Comparison of ENCODE assay signal across 35 mouse cellular contexts in genomic region chr6:87294904-87295303, GRCm38 (mm10). TPM values are rescaled to one million over a fixed set of nuclear protein-coding genes. Genes with fewer than 3 reads are reported as not detected.
DNase-seq lines count a peak whose midpoint lies in the region; ATAC-seq and TF ChIP-seq lines count a peak whose summit lies in the region.
"Had no signal": no experiment of that assay in that cellular context is flagged by ENCODE, and none has a peak within 500 bp of the region (broad histone marks: within the 10 kb centered on the region; RNA-seq: fewer than 3 reads in every experiment).

No protein-coding gene starts in this region.

- H3K27me3 ChIP-seq in intestine, embryonic 16.5 days (replicated peaks; ENCODE audit: control insufficient read depth, insufficient read depth, low read length): no peaks in the 10 kb centered on the region
- H3K27me3 ChIP-seq: heart, embryonic 12.5 days; hindbrain, embryonic 13.5 days; lung, embryonic 15.5 days; midbrain, embryonic 12.5 days; neural tube, embryonic 12.5 days; stomach, embryonic 15.5 days had no signal

- peak overlapping the region; percentile 16; the same call in 1 of the 2 replicates for H3K27ac ChIP-seq in gastrocnemius, adult 2 months
- H3K27ac ChIP-seq in intestine, embryonic 16.5 days (ENCODE audit: low read length): no peak overlapping the region
- H3K27ac ChIP-seq: hindbrain, embryonic 13.5 days; lung, embryonic 15.5 days; midbrain, embryonic 12.5 days; neural tube, embryonic 12.5 days; stomach, embryonic 15.5 days had no signal

- ATAC-seq in intestine, embryonic 16.5 days: peak; percentile 69; the same call in 1 of the 2 replicates
- ATAC-seq: forebrain, embryonic 14.5 days had no signal

- peaks cover 5% of the 10 kb centered on the region; the same call in 1 of the 2 replicates for H3K4me1 ChIP-seq in intestine, embryonic 16.5 days (ENCODE audit: control insufficient read depth, insufficient read depth, low read length)
- H3K4me1 ChIP-seq: heart, embryonic 12.5 days; midbrain, embryonic 12.5 days; neural tube, embryonic 12.5 days; stomach, embryonic 15.5 days had no signal

- DNase-seq in gastrocnemius, adult 2 months: peak; percentile 10
- DNase-seq in gastrocnemius, postnatal 25 days: no peak
- DNase-seq in urinary bladder, postnatal 14 days (ENCODE audit: low spot score): peak; percentile 35
- DNase-seq in urinary bladder, postnatal 25 days (ENCODE audit: low spot score): no peak
- no peak for DNase-seq in layer of hippocampus, postnatal 36 days
- no peak for DNase-seq in cerebellum, adult 8-10 months
- DNase-seq: adrenal gland, adult 2 months; adrenal gland, postnatal 36 days; cerebellum, adult 18-20 months; cerebellum, postnatal 14 days; gastrocnemius, postnatal 14 days; heart, postnatal 4 days; kidney, adult 18-20 months; kidney, postnatal 4 days; liver; lung, postnatal 4 days; thymus, postnatal 14 days had no signal

- no peak for TF ChIP-seq CTCF in gastrocnemius, adult 2 months (IDR thresholded peaks at IDR 0.05)

- H3K4me2 ChIP-seq in intestine, embryonic 16.5 days (ENCODE audit: low read depth, low read length): no peak overlapping the region
- H3K4me2 ChIP-seq: heart, embryonic 12.5 days; hindbrain, embryonic 13.5 days; lung, embryonic 15.5 days; midbrain, embryonic 12.5 days; neural tube, embryonic 12.5 days; stomach, embryonic 15.5 days had no signal

- WGBS in intestine, embryonic 16.5 days: 70% methylated on average over 3 of the region's 3 CpGs

- H3K9ac ChIP-seq in intestine, embryonic 16.5 days (ENCODE audit: low read depth, low read length): no peak overlapping the region
- H3K9ac ChIP-seq: heart, embryonic 12.5 days; hindbrain, embryonic 13.5 days; lung, embryonic 15.5 days; midbrain, embryonic 12.5 days; neural tube, embryonic 12.5 days; stomach, embryonic 15.5 days had no signal

- intact Hi-C loops in gastrocnemius, adult 2 months (cut with DNase I): no loop called here

- H3K4me3 ChIP-seq in gastrocnemius, adult 2 months: no peak overlapping the region
- no peak overlapping the region for H3K4me3 ChIP-seq in intestine, embryonic 16.5 days (ENCODE audit: low read length)
- H3K4me3 ChIP-seq: heart, embryonic 12.5 days; hindbrain, embryonic 13.5 days; lung, embryonic 15.5 days; megakaryocyte, embryonic 14.5 days; midbrain, embryonic 12.5 days; myocyte; neural tube, embryonic 12.5 days; stomach, embryonic 15.5 days had no signal

- H3K36me3 ChIP-seq in intestine, embryonic 16.5 days (ENCODE audit: control insufficient read depth, insufficient read depth, low read length): no peaks in the 10 kb centered on the region
- H3K36me3 ChIP-seq: heart, embryonic 12.5 days; hindbrain, embryonic 13.5 days; lung, embryonic 15.5 days; midbrain, embryonic 12.5 days; neural tube, embryonic 12.5 days; stomach, embryonic 15.5 days had no signal

- no peaks in the 10 kb centered on the region for H3K9me3 ChIP-seq in intestine, embryonic 16.5 days (ENCODE audit: control insufficient read depth, low read length)
- H3K9me3 ChIP-seq: lung, embryonic 15.5 days; neural tube, embryonic 12.5 days; stomach, embryonic 15.5 days had no signal

RNA-seq across cellular contexts. Expression of gene Antxr1, which starts 40.7 kb away (rescaled TPM):
- 10 to 100 TPM in 1 of 2 experiments, 1 to 10 TPM in 1; 6.2 to 15.9 TPM for total RNA-seq in gastrocnemius, adult 2 months (2021)
- total RNA-seq in gastrocnemius, postnatal 25 days (2021): 10 to 100 TPM; 11.6 to 13.0 TPM
- polyA plus RNA-seq in intestine, embryonic 16.5 days (2015; fragmentation: Nextera tagmentation; extraction: Ambion mirVana): 3.9 and 4.1 TPM in 2 replicates
- 10 to 100 TPM in 1 of 2 experiments, 1 to 10 TPM in 1; 9.0 to 10.2 TPM for total RNA-seq in layer of hippocampus, postnatal 36 days (2021)

RNA-seq across cellular contexts. Expression of gene Gkn1, which starts 55.8 kb away (rescaled TPM):
- not detected for total RNA-seq in gastrocnemius, adult 2 months (2021)
- total RNA-seq in gastrocnemius, postnatal 25 days (2021): not detected
- polyA plus RNA-seq in intestine, embryonic 16.5 days (2015; fragmentation: Nextera tagmentation; extraction: Ambion mirVana): not detected in 2 replicates
- not detected for total RNA-seq in layer of hippocampus, postnatal 36 days (2021)
- total RNA-seq: adrenal gland, adult 2 months; adrenal gland, postnatal 36 days; gastrocnemius, postnatal 14 days; heart, adult 18-20 months; left cerebral cortex, adult 18-20 months; midbrain, postnatal 0 days had no signal
- polyA plus RNA-seq: embryonic facial prominence, embryonic 14.5 days; forebrain, embryonic 14.5 days; heart, embryonic 12.5 days; heart, postnatal 0 days; hindbrain, embryonic 13.5 days; kidney, embryonic 16.5 days; limb, embryonic 11.5 days; liver, embryonic 16.5 days; lung, embryonic 15.5 days; midbrain, embryonic 12.5 days; midbrain, postnatal 0 days; myocyte; neural tube, embryonic 12.5 days had no signal

Comparison
In these comparisons a context has a peak if more than half of its experiments do, and no peak if none do; other contexts are left out.
1. DNase-seq: peak in gastrocnemius, adult 2 months (single experiment) and urinary bladder, postnatal 14 days (single experiment); none in gastrocnemius, postnatal 25 days (single experiment), urinary bladder, postnatal 25 days (single experiment), layer of hippocampus, postnatal 36 days (0 of 2) and cerebellum, adult 8-10 months (single experiment).